In the genomic region with DNA sequence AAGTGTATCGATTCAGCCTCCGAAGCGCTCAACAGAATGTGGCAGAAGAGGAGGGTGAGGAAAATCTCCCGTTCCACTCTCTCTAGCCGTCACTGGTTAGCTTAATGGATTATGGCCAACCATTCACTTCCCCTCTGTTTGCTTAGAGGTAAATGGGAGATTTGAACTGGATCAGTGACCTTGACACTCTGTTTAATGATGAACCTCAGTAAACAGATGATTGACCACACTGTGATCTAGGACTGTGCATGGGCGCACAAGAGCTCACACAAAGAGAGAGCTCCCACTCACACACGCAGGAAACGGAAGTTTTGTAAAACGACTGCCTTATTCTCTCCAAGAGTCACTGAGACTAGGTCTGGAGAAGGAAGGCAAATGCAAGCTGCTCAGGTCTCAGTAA, we compare ENCODE assay signal across 26 mouse cellular contexts.
DNase-seq lines count a peak whose midpoint lies in the region; ATAC-seq and TF ChIP-seq lines count a peak whose summit lies in the region.
"Had no signal": no experiment of that assay in that cellular context is flagged by ENCODE, and none has a peak within 500 bp of the region (broad histone marks: within the 10 kb centered on the region; RNA-seq: fewer than 3 reads in every experiment).

No protein-coding gene starts in this region.

- no peak overlapping the region for H3K4me3 ChIP-seq in kidney, embryonic 14.5 days (ENCODE audit: low read length)
- no peak overlapping the region for H3K4me3 ChIP-seq in kidney, postnatal 0 days (replicated peaks; ENCODE audit: low read depth, low read length)
- no peak overlapping the region for H3K4me3 ChIP-seq in liver, embryonic 14.5 days (ENCODE audit: insufficient read depth in 1 of 2, low read depth in 2 of 2, low read length in 2 of 2)
- H3K4me3 ChIP-seq: embryonic facial prominence, embryonic 12.5 days; forebrain, embryonic 15.5 days; heart, adult 2 months; heart, embryonic 12.5 days; hindbrain, embryonic 10.5 days; hindbrain, embryonic 15.5 days; limb, embryonic 13.5 days; midbrain, embryonic 15.5 days had no signal

- H3K9me3 ChIP-seq in kidney, embryonic 14.5 days (ENCODE audit: control insufficient read depth, low read length), result no peaks in the 10 kb centered on the region
- H3K9me3 ChIP-seq in kidney, postnatal 0 days (replicated peaks; ENCODE audit: low read length), result no peaks in the 10 kb centered on the region
- H3K9me3 ChIP-seq in liver, embryonic 14.5 days (ENCODE audit: control insufficient read depth, low read length), result no peaks in the 10 kb centered on the region
- H3K9me3 ChIP-seq: embryonic facial prominence, embryonic 12.5 days; forebrain, embryonic 15.5 days; heart, embryonic 12.5 days; hindbrain, embryonic 10.5 days; hindbrain, embryonic 15.5 days; limb, embryonic 13.5 days; midbrain, embryonic 15.5 days had no signal

- peak overlapping the region; percentile 24; the same call in 1 of the 2 replicates for H3K27ac ChIP-seq in kidney, embryonic 14.5 days (ENCODE audit: low read depth, low read length)
- peak overlapping the region; percentile 25; the same call in 1 of the 2 replicates for H3K27ac ChIP-seq in kidney, postnatal 0 days
- no peak overlapping the region for H3K27ac ChIP-seq in liver, embryonic 14.5 days
- H3K27ac ChIP-seq: embryonic facial prominence, embryonic 12.5 days; forebrain, embryonic 15.5 days; heart, adult 2 months; hindbrain, embryonic 10.5 days; hindbrain, embryonic 15.5 days; limb, embryonic 13.5 days; midbrain, embryonic 15.5 days; stomach, postnatal 0 days had no signal

- no peak for TF ChIP-seq EP300 in liver, embryonic 14.5 days (IDR thresholded peaks at IDR 0.05; ENCODE audit: low read depth)

- intact Hi-C loops in left cerebral cortex, postnatal 25 days (cut with DNase I), result no loop called here

- no peak overlapping the region for H3K4me2 ChIP-seq in kidney, embryonic 14.5 days (replicated peaks; ENCODE audit: low read depth, low read length)
- H3K4me2 ChIP-seq in kidney, postnatal 0 days (ENCODE audit: low read length), result no peak overlapping the region
- H3K4me2 ChIP-seq in liver, embryonic 14.5 days (ENCODE audit: low read depth), result no peak overlapping the region
- H3K4me2 ChIP-seq: embryonic facial prominence, embryonic 12.5 days; forebrain, embryonic 15.5 days; heart, embryonic 12.5 days; hindbrain, embryonic 15.5 days; limb, embryonic 13.5 days; lung, embryonic 14.5 days; midbrain, embryonic 15.5 days had no signal

- 59% methylated on average over 9 of the region's 9 CpGs for WGBS in kidney, embryonic 14.5 days
- WGBS in kidney, postnatal 0 days, result 49% methylated on average over 9 of the region's 9 CpGs
- WGBS in liver, embryonic 14.5 days (ENCODE audit: insufficient replicate concordance), result 71% methylated on average over 9 of the region's 9 CpGs

- TF ChIP-seq CTCF in kidney, postnatal 0 days (IDR thresholded peaks at IDR 0.05; ENCODE audit: low read depth), result no peak
- no peak for TF ChIP-seq CTCF in liver, embryonic 14.5 days (IDR thresholded peaks at IDR 0.05; ENCODE audit: low read depth)

- no peaks in the 10 kb centered on the region for H3K27me3 ChIP-seq in kidney, embryonic 14.5 days (ENCODE audit: control insufficient read depth, insufficient read depth, low read length)
- no peaks in the 10 kb centered on the region for H3K27me3 ChIP-seq in kidney, postnatal 0 days (ENCODE audit: insufficient read depth, low read length)
- H3K27me3 ChIP-seq in liver, embryonic 14.5 days (ENCODE audit: control insufficient read depth, insufficient read depth, low read length), result no peaks in the 10 kb centered on the region
- H3K27me3 ChIP-seq: embryonic facial prominence, embryonic 12.5 days; forebrain, embryonic 15.5 days; heart, embryonic 12.5 days; hindbrain, embryonic 15.5 days; limb, embryonic 13.5 days; midbrain, embryonic 15.5 days had no signal

- H3K9ac ChIP-seq in kidney, embryonic 14.5 days (ENCODE audit: low read depth, low read length), result no peak overlapping the region
- H3K9ac ChIP-seq in kidney, postnatal 0 days (ENCODE audit: low read depth, low read length), result no peak overlapping the region
- H3K9ac ChIP-seq in liver, embryonic 14.5 days (replicated peaks), result no peak overlapping the region
- H3K9ac ChIP-seq: embryonic facial prominence, embryonic 12.5 days; forebrain, embryonic 15.5 days; heart, embryonic 12.5 days; hindbrain, embryonic 15.5 days; limb, embryonic 13.5 days; lung, embryonic 14.5 days; midbrain, embryonic 15.5 days had no signal

- DNase-seq in kidney, postnatal 14 days, result no peak
- no peak for DNase-seq in kidney, postnatal 0 days (ENCODE audit: low spot score)
- DNase-seq in liver, embryonic 14.5 days (ENCODE audit: low read depth in 3 of 3, low spot score in 3 of 3), result peak in 1 of 3 experiments; percentile 35
- DNase-seq in right cerebral cortex, adult 2 months (ENCODE audit: low spot score in 2 of 2), result no peak
- DNase-seq in left cerebral cortex, postnatal 25 days (ENCODE audit: low spot score in 2 of 2), result no peak
- no peak for DNase-seq in right cerebral cortex, postnatal 4 days
- DNase-seq: adrenal gland, postnatal 14 days; cerebellum, adult 11 months; cerebellum, adult 9-10 months; cerebellum, postnatal 36 days; heart, adult 2 months; lung, embryonic 14.5 days; lung, postnatal 14 days; thymus, adult 18-20 months; thymus, postnatal 25 days had no signal

- no peaks in the 10 kb centered on the region for H3K36me3 ChIP-seq in kidney, embryonic 14.5 days (ENCODE audit: control insufficient read depth, insufficient read depth, low read length)
- H3K36me3 ChIP-seq in kidney, postnatal 0 days (ENCODE audit: insufficient read depth, low read length), result no peaks in the 10 kb centered on the region
- no peaks in the 10 kb centered on the region for H3K36me3 ChIP-seq in liver, embryonic 14.5 days (replicated peaks; ENCODE audit: control insufficient read depth, insufficient read depth, low read depth)
- H3K36me3 ChIP-seq: embryonic facial prominence, embryonic 12.5 days; forebrain, embryonic 15.5 days; heart, embryonic 12.5 days; hindbrain, embryonic 10.5 days; hindbrain, embryonic 15.5 days; limb, embryonic 13.5 days; midbrain, embryonic 15.5 days had no signal

- peak; percentile 79; the same call in 1 of the 2 replicates for ATAC-seq in kidney, embryonic 14.5 days (ENCODE audit: low FRiP score, low TSS enrichment)
- no peak; the same call in 1 of the 2 replicates for ATAC-seq in kidney, postnatal 0 days (replicated peaks; ENCODE audit: low FRiP score, low read depth)
- peak; percentile 65 for ATAC-seq in liver, embryonic 14.5 days (ENCODE audit: insufficient read depth)
- ATAC-seq: CD4-positive, CD25-positive, alpha-beta regulatory T cell, adult 4 months; forebrain, embryonic 15.5 days; inflammation-experienced regulatory T-cells, adult 6 months; midbrain, embryonic 15.5 days had no signal

- H3K4me1 ChIP-seq in kidney, embryonic 14.5 days (ENCODE audit: control insufficient read depth, insufficient read depth, low read length), result peaks cover 3% of the 10 kb centered on the region; the same call in 1 of the 2 replicates
- no peaks in the 10 kb centered on the region for H3K4me1 ChIP-seq in kidney, postnatal 0 days (replicated peaks; ENCODE audit: insufficient read depth, low read length)
- peaks cover 7 to 29% of the 10 kb centered on the region in 2 experiments for H3K4me1 ChIP-seq in liver, embryonic 14.5 days (replicated peaks; ENCODE audit: control insufficient read depth in 2 of 2, insufficient read depth in 2 of 2, low read length in 1 of 2)
- H3K4me1 ChIP-seq: embryonic facial prominence, embryonic 12.5 days; limb, embryonic 13.5 days had no signal
